ENCODE assay signal across 30 mouse cellular contexts in the genomic region with DNA sequence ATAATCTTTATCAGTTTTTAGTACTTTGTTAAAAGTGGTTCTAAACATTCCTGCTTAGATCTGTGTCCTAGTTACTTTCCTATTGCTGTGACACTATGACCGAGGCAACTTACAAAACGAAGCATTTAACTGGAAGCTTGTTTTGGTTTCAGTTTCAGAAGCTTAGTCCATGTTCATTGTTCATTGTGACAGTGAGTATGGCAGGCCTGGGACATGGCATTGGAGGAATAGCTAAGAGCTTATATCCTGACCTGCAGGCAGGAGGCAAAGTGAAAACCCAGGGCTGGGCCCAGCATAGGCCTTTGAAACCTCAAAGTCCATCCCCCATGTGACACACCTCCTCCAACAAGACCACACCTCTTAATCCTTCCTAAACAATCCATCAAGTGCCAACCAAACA. TPM values are rescaled to one million over a fixed set of nuclear protein-coding genes. Genes with fewer than 3 reads are reported as not detected.
A peak's percentile ranks its signal among the peaks of the same experiment; 100 is the strongest.
DNase-seq lines count a peak whose midpoint lies in the region; ATAC-seq and TF ChIP-seq lines count a peak whose summit lies in the region.
"Had no signal": no experiment of that assay in that cellular context is flagged by ENCODE, and none has a peak within 500 bp of the region (broad histone marks: within the 10 kb centered on the region; RNA-seq: fewer than 3 reads in every experiment).

No protein-coding gene starts in this region.

- ATAC-seq in granulocyte monocyte progenitor cell, adult 5-6 weeks (replicated peaks; ENCODE audit: poor library complexity, severe bottlenecking): 0 out of 2 replicates have a peak, but pooled peaks have one; percentile 25
- ATAC-seq in intestine, embryonic 15.5 days: peak; percentile 68
- peak; percentile 71 for ATAC-seq in intestine, postnatal 0 days
- ATAC-seq in CD4-positive, CD25-positive, alpha-beta regulatory T cell, adult 4 months: no peak
- ATAC-seq: forebrain, embryonic 14.5 days; forebrain, embryonic 16.5 days had no signal

- no peaks in the 10 kb centered on the region for H3K36me3 ChIP-seq in intestine, embryonic 15.5 days
- H3K36me3 ChIP-seq in intestine, postnatal 0 days (ENCODE audit: control insufficient read depth, insufficient read depth): no peaks in the 10 kb centered on the region
- H3K36me3 ChIP-seq: embryonic facial prominence, embryonic 13.5 days; embryonic facial prominence, embryonic 15.5 days; forebrain, embryonic 10.5 days; forebrain, embryonic 12.5 days had no signal

- TF ChIP-seq CTCF in intestine, postnatal 0 days (IDR thresholded peaks at IDR 0.05; ENCODE audit: low read depth): no peak

- H3K9ac ChIP-seq in intestine, embryonic 15.5 days: no peak overlapping the region
- H3K9ac ChIP-seq in intestine, postnatal 0 days (ENCODE audit: low read depth, low read length): no peak overlapping the region
- H3K9ac ChIP-seq: embryonic facial prominence, embryonic 13.5 days; embryonic facial prominence, embryonic 15.5 days; forebrain, embryonic 12.5 days had no signal

- H3K9me3 ChIP-seq in intestine, embryonic 15.5 days: no peaks in the 10 kb centered on the region
- H3K9me3 ChIP-seq in intestine, postnatal 0 days (ENCODE audit: control insufficient read depth): no peaks in the 10 kb centered on the region
- H3K9me3 ChIP-seq: embryonic facial prominence, embryonic 13.5 days; embryonic facial prominence, embryonic 15.5 days; forebrain, embryonic 10.5 days; forebrain, embryonic 12.5 days had no signal

- H3K4me1 ChIP-seq in intestine, embryonic 15.5 days (replicated peaks): peaks cover 1% of the 10 kb centered on the region; the same call in 1 of the 2 replicates
- peaks cover 5% of the 10 kb centered on the region; the same call in 1 of the 2 replicates for H3K4me1 ChIP-seq in intestine, postnatal 0 days (replicated peaks; ENCODE audit: control insufficient read depth, insufficient read depth, low read length)
- H3K4me1 ChIP-seq: embryonic facial prominence, embryonic 15.5 days; forebrain, embryonic 10.5 days; forebrain, embryonic 12.5 days had no signal

- peak; percentile 46 for DNase-seq in heart, adult 11 months
- DNase-seq in heart, adult 9 months (ENCODE audit: low spot score in 2 of 2): no peak
- no peak for DNase-seq in cerebellum, adult 8-10 months
- DNase-seq in left cerebral cortex, adult 8-10 months (ENCODE audit: low spot score in 2 of 2): no peak
- DNase-seq: adrenal gland, adult 2 months; adrenal gland, postnatal 10 days; adrenal gland, postnatal 25 days; B cell, adult 2 months; cerebellum, adult 11 months; cerebellum, adult 2 months; cerebellum, adult 9-11 months; cerebellum, postnatal 14 days; cerebellum, postnatal 36 days; embryo, embryonic 11 days had no signal

- whole genome bisulfite sequencing in intestine, embryonic 15.5 days: 60% methylated on average over 2 of the region's 2 CpGs
- 38% methylated on average over 2 of the region's 2 CpGs for WGBS in intestine, postnatal 0 days

- no peaks in the 10 kb centered on the region for H3K27me3 ChIP-seq in intestine, embryonic 15.5 days (replicated peaks)
- H3K27me3 ChIP-seq in intestine, postnatal 0 days (replicated peaks; ENCODE audit: control insufficient read depth, insufficient read depth, low read length): no peaks in the 10 kb centered on the region
- H3K27me3 ChIP-seq: embryonic facial prominence, embryonic 13.5 days; embryonic facial prominence, embryonic 15.5 days; forebrain, embryonic 12.5 days had no signal

- H3K4me3 ChIP-seq in intestine, embryonic 15.5 days (replicated peaks): no peak overlapping the region
- 0 out of 2 replicates have a peak overlapping the region, but pooled peaks have one; percentile 7 for H3K4me3 ChIP-seq in intestine, postnatal 0 days (ENCODE audit: low read depth, low read length)
- H3K4me3 ChIP-seq: embryonic facial prominence, embryonic 13.5 days; embryonic facial prominence, embryonic 15.5 days; erythroblast, embryonic 14.5 days; forebrain, embryonic 10.5 days; forebrain, embryonic 12.5 days had no signal

- H3K4me2 ChIP-seq in intestine, embryonic 15.5 days (replicated peaks): peak overlapping the region; percentile 17
- H3K4me2 ChIP-seq in intestine, postnatal 0 days (replicated peaks; ENCODE audit: low read depth): peak overlapping the region; percentile 52
- H3K4me2 ChIP-seq: embryonic facial prominence, embryonic 13.5 days; embryonic facial prominence, embryonic 15.5 days; forebrain, embryonic 12.5 days had no signal

- peak overlapping the region; percentile 72 for H3K27ac ChIP-seq in intestine, embryonic 15.5 days
- H3K27ac ChIP-seq in intestine, postnatal 0 days (ENCODE audit: low read depth, low read length): peak overlapping the region; percentile 83
- H3K27ac ChIP-seq: embryonic facial prominence, embryonic 13.5 days; embryonic facial prominence, embryonic 15.5 days; forebrain, embryonic 10.5 days; forebrain, embryonic 12.5 days had no signal

RNA-seq across cellular contexts. Expression of a gene that starts 0.6 kb away (rescaled TPM):
- not detected in 2 replicates for total RNA-seq in granulocyte monocyte progenitor cell, adult 5-6 weeks (2014; fragmentation: Nextera tagmentation)
- total RNA-seq in granulocyte monocyte progenitor cell, adult 5-6 weeks (2017): 0.04 TPM in 1 of 2 replicates, not detected in the other
- polyA plus RNA-seq in intestine, embryonic 15.5 days (2015; fragmentation: Nextera tagmentation; extraction: Ambion mirVana): 28.1 and 30.2 TPM in 2 replicates
- polyA plus RNA-seq in intestine, postnatal 0 days (2015; fragmentation: Nextera tagmentation; extraction: Ambion mirVana): 61.7 and 63.6 TPM in 2 replicates
- not detected for polyA plus RNA-seq in CD4-positive, CD25-positive, alpha-beta regulatory T cell, adult 4 months (2017; shearing (Covaris generic))
- not detected for total RNA-seq in left cerebral cortex, adult 8-10 months (2022)
- total RNA-seq: adrenal gland, adult 2 months; adrenal gland, postnatal 10 days; adrenal gland, postnatal 25 days; common myeloid progenitor, adult 5-6 weeks; ES-E14; MEL had no signal
- polyA plus RNA-seq: adrenal gland, adult 2 months; brain, embryonic 14.5 days; cerebellum, adult 2 months; embryonic facial prominence, embryonic 11.5 days; embryonic facial prominence, embryonic 13.5 days; embryonic facial prominence, embryonic 15.5 days; erythroblast, embryonic 14.5 days; forebrain, embryonic 10.5 days; forebrain, embryonic 12.5 days; forebrain, embryonic 14.5 days; forebrain, embryonic 16.5 days had no signal

RNA-seq across cellular contexts. Expression of a gene that starts 8.2 kb away (rescaled TPM):
- 74.9 and 86.6 TPM in 2 replicates for total RNA-seq in granulocyte monocyte progenitor cell, adult 5-6 weeks (2014; fragmentation: Nextera tagmentation)
- total RNA-seq in granulocyte monocyte progenitor cell, adult 5-6 weeks (2017): 48.3 and 49.8 TPM in 2 replicates
- polyA plus RNA-seq in intestine, embryonic 15.5 days (2015; fragmentation: Nextera tagmentation; extraction: Ambion mirVana): 2.4 and 2.6 TPM in 2 replicates
- polyA plus RNA-seq in intestine, postnatal 0 days (2015; fragmentation: Nextera tagmentation; extraction: Ambion mirVana): 4.7 and 5.2 TPM in 2 replicates
- 10 to 100 TPM; 36.3 to 38.2 TPM for polyA plus RNA-seq in CD4-positive, CD25-positive, alpha-beta regulatory T cell, adult 4 months (2017; shearing (Covaris generic))
- total RNA-seq in left cerebral cortex, adult 8-10 months (2022): 10 to 100 TPM; 26.4 to 28.1 (median 27.5) TPM

Comparison
In these comparisons a context has a peak if more than half of its experiments do, and no peak if none do; other contexts are left out.
1. RNA of a gene that starts 0.6 kb away (polyA plus RNA-seq): 61.7 to 63.6 TPM in intestine, postnatal 0 days and 28.1 to 30.2 TPM in intestine, embryonic 15.5 days; not detected in CD4-positive, CD25-positive, alpha-beta regulatory T cell, adult 4 months; every median in the first group is over 10 times any median in the second.